Mouse (Mus musculus): ENCODE measurements around the gene Gm21671. TPM values are rescaled to one million over a fixed set of nuclear protein-coding genes. Genes with fewer than 3 reads are reported as not detected.
A peak's percentile ranks its signal among the peaks of the same experiment; 100 is the strongest.
"Not testable (repeated sequence)": the region's sequence is repeated elsewhere in the genome, so short reads cannot be mapped to it uniquely, and the experiment has no call there.

Gm21671 gene
- 0.11 TPM in 1 of 2 replicates, not detected in the other for polyA plus RNA-seq (2014; fragmentation: Nextera tagmentation; extraction: Ambion mirVana)

DNA sequence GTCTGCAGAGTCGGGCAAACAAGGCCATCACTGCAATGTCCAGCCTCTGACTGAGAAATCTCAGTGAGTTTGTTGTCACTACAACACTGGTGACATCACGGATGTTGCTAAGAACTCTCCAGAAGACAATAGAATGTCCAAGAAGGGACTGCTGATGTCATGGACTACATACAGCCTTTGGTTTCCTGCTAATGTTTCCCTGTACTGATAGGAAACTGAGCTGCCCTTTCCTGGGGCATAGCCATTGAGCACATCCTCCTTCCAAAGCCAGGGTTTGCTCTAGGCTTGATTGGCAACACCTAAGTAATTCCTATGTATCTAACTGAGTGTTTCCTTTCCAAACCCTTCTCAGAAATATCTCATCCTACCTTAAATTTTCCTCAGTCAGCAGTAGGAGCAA is at the start of gene Gm21671:
Gene Gm21671 (minus strand): TSS at position 101 of the 400 bp plus-strand sequence.
- 83% methylated on average over 2 of the region's 2 CpGs for WGBS
- ATAC-seq (replicated peaks; ENCODE audit: low FRiP score, low TSS enrichment, low read depth); H3K4me1 ChIP-seq (replicated peaks; ENCODE audit: control insufficient read depth, insufficient read depth, low read length); H3K4me2 ChIP-seq (ENCODE audit: low read length); H3K9ac ChIP-seq (ENCODE audit: low read length); DNase-seq (ENCODE audit: low spot score); H3K27ac ChIP-seq (ENCODE audit: low read depth); H3K27me3 ChIP-seq (replicated peaks; ENCODE audit: control insufficient read depth, insufficient read depth, low read length); H3K36me3 ChIP-seq (ENCODE audit: control insufficient read depth, insufficient read depth, low read length); H3K4me3 ChIP-seq (ENCODE audit: low read depth, low read length); H3K9me3 ChIP-seq (ENCODE audit: control insufficient read depth, low read length): not testable (repeated sequence)

DNA sequence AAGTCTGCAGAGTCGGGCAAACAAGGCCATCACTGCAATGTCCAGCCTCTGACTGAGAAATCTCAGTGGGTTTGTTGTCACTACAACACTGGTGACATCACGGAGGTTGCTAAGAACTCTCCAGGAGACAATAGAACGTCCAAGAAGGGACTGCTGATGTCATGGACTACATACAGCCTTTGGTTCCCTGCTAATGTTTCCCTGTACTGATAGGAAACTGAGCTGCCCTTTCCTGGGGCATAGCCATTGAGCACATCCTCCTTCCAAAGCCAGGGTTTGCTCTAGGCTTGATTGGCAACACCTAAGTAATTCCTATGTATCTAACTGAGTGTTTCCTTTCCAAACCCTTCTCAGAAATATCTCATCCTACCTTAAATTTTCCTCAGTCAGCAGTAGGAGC is 34.3 kb upstream of the Gm21671 start, which contains the start of gene Gm21698:
Gene Gm21698 (minus strand): TSS at position 101 of the 400 bp plus-strand sequence.
- not testable (repeated sequence) for H3K4me1 ChIP-seq (replicated peaks; ENCODE audit: control insufficient read depth, insufficient read depth, low read length)
- WGBS = no CpG with 5 or more reads among the region's 3 CpGs

DNA sequence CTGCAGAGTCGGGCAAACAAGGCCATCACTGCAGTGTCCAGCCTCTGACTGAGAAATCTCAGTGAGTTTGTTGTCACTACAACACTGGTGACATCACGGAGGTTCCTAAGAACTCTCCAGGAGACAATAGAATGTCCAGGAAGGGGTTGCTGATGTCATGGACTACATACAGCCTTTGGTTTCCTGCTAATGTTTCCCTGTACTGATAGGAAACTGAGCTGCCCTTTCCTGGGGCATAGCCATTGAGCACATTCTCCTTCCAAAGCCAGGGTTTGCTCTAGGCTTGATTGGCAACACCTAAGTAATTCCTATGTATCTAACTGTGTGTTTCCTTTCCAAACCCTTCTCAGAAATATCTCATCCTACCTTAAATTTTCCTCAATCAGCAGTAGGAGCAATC is 18.3 kb upstream of the Gm21671 start, which contains the start of gene Gm21680:
Gene Gm21680 (minus strand): TSS at position 101 of the 400 bp plus-strand sequence.
- DNase-seq (ENCODE audit: low spot score); ATAC-seq (replicated peaks; ENCODE audit: low FRiP score, low TSS enrichment, low read depth); H3K9me3 ChIP-seq (ENCODE audit: control insufficient read depth, low read length); H3K36me3 ChIP-seq (ENCODE audit: control insufficient read depth, insufficient read depth, low read length); H3K4me2 ChIP-seq (ENCODE audit: low read length); H3K4me1 ChIP-seq (replicated peaks; ENCODE audit: control insufficient read depth, insufficient read depth, low read length); H3K4me3 ChIP-seq (ENCODE audit: low read depth, low read length); H3K27ac ChIP-seq (ENCODE audit: low read depth); H3K27me3 ChIP-seq (replicated peaks; ENCODE audit: control insufficient read depth, insufficient read depth, low read length); H3K9ac ChIP-seq (ENCODE audit: low read length): not testable (repeated sequence)
- WGBS = no CpG with 5 or more reads among the region's 2 CpGs

More for the DNA sequence above, 34.3 kb upstream of the Gm21671 start, which contains the start of gene Gm21698:
- not testable (repeated sequence) for H3K27ac ChIP-seq (ENCODE audit: low read depth); H3K36me3 ChIP-seq (ENCODE audit: control insufficient read depth, insufficient read depth, low read length); H3K4me2 ChIP-seq (ENCODE audit: low read length); H3K27me3 ChIP-seq (replicated peaks; ENCODE audit: control insufficient read depth, insufficient read depth, low read length); ATAC-seq (replicated peaks; ENCODE audit: low FRiP score, low TSS enrichment, low read depth); DNase-seq (ENCODE audit: low spot score); H3K9me3 ChIP-seq (ENCODE audit: control insufficient read depth, low read length); H3K4me3 ChIP-seq (ENCODE audit: low read depth, low read length); H3K9ac ChIP-seq (ENCODE audit: low read length)

DNA sequence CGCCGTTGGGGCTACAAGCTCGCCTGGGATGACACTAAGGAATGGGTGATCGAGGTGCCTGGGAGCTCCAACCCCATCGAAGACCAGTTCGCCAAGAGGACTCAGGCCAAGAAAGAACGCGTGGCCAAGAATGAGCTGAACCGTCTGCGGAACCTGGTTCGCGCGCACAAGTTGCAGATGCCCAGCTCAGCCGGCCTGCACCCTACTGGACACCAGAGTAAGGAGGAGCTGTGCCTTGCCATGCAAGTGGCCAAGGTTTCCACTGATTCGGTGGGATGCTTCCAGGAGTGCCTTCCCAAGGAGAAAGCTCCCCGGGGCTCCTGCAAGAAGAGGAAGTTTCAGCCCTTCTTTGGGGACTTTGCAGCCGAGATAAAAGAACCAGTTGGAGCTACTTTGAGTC is 2.8 kb upstream of the Gm21671 start:
- 39% methylated on average over 16 of the region's 17 CpGs for WGBS
- not testable (repeated sequence) for ATAC-seq (replicated peaks; ENCODE audit: low FRiP score, low TSS enrichment, low read depth); H3K4me3 ChIP-seq (ENCODE audit: low read depth, low read length); H3K9ac ChIP-seq (ENCODE audit: low read length); H3K9me3 ChIP-seq (ENCODE audit: control insufficient read depth, low read length); H3K4me1 ChIP-seq (replicated peaks; ENCODE audit: control insufficient read depth, insufficient read depth, low read length); H3K36me3 ChIP-seq (ENCODE audit: control insufficient read depth, insufficient read depth, low read length); H3K27ac ChIP-seq (ENCODE audit: low read depth); H3K27me3 ChIP-seq (replicated peaks; ENCODE audit: control insufficient read depth, insufficient read depth, low read length)
- peak overlapping the region; percentile 30 for H3K4me2 ChIP-seq (ENCODE audit: low read length)
- DNase-seq (ENCODE audit: low spot score) = peak; percentile 53

DNA sequence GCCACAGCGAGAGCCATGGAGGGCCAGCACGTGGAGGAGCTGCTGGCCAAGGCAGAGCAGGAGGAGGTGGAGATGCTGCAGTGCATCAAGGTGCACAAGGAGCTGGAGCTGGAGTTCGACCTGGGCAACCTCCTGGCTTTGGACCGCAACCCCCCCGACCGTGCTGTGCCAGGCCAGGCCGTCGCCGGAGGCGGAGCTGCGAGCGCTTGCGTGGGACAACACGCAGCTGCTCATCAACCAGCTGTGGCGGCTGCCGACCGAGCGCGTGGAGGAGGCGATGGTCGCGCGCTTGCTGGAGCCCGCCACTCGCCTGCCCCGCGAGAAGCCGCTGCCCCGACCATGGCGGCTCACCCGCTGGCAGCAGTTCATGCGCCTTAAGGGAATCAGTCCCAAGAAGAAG is 2.4 kb upstream of the Gm21671 start:
- H3K9ac ChIP-seq (ENCODE audit: low read length); H3K4me1 ChIP-seq (replicated peaks; ENCODE audit: control insufficient read depth, insufficient read depth, low read length); H3K36me3 ChIP-seq (ENCODE audit: control insufficient read depth, insufficient read depth, low read length); H3K27me3 ChIP-seq (replicated peaks; ENCODE audit: control insufficient read depth, insufficient read depth, low read length); H3K9me3 ChIP-seq (ENCODE audit: control insufficient read depth, low read length); H3K27ac ChIP-seq (ENCODE audit: low read depth): not testable (repeated sequence)
- peak; percentile 51 for DNase-seq (ENCODE audit: low spot score)
- peak; percentile 40; the same call in 1 of the 2 replicates for ATAC-seq (replicated peaks; ENCODE audit: low FRiP score, low TSS enrichment, low read depth)
- Histone ChIP-seq H3K4me2 (ENCODE audit: low read length) (peak overlapping the region; percentile 30), H3K4me3 (ENCODE audit: low read depth, low read length) (0 out of 2 replicates have a peak overlapping the region, but pooled peaks have one; percentile 11)
- WGBS = 22% methylated on average over 30 of the region's 32 CpGs

DNA sequence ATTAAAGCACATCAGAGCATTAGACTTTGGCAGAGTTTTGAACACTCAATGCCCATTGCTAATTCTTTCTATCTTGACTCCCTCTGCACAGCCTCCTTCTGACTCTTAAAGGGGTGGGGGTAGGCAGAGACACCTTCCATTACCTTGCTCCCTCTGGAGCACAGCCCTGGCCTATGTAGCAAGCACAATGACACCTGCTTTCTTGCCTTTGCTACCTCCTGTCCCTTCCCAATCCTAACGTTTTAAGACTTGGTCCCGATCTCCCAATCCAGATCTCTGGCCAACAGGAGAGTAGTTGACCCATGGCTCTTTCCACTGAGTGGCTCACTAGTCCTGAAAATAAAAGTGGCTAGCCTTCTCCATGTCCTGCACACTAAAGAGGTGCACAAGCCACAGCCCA is 8.8 kb downstream of the Gm21671 start:
- H3K9me3 ChIP-seq (ENCODE audit: control insufficient read depth, low read length); DNase-seq (ENCODE audit: low spot score); H3K4me2 ChIP-seq (ENCODE audit: low read length); H3K27ac ChIP-seq (ENCODE audit: low read depth); ATAC-seq (replicated peaks; ENCODE audit: low FRiP score, low TSS enrichment, low read depth); H3K36me3 ChIP-seq (ENCODE audit: control insufficient read depth, insufficient read depth, low read length); H3K27me3 ChIP-seq (replicated peaks; ENCODE audit: control insufficient read depth, insufficient read depth, low read length); H3K4me1 ChIP-seq (replicated peaks; ENCODE audit: control insufficient read depth, insufficient read depth, low read length); H3K4me3 ChIP-seq (ENCODE audit: low read depth, low read length); H3K9ac ChIP-seq (ENCODE audit: low read length): not testable (repeated sequence)
- WGBS = 85% methylated on average over 2 of the region's 2 CpGs

DNA sequence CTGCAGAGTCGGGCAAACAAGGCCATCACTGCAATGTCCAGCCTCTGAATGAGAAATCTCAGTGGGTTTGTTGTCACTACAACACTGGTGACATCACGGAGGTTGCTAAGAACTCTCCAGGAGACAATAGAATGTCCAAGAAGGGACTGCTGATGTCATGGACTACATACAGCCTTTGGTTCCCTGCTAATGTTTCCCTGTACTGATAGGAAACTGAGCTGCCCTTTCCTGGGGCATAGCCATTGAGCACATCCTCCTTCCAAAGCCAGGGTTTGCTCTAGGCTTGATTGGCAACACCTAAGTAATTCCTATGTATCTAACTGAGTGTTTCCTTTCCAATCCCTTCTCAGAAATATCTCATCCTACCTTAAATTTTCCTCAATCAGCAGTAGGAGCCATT is 11.9 kb downstream of the Gm21671 start, which contains the start of gene Gm21663:
Gene Gm21663 (minus strand): TSS at position 101 of the 400 bp plus-strand sequence.
- 60% methylated on average over 2 of the region's 2 CpGs for WGBS
- not testable (repeated sequence) for H3K36me3 ChIP-seq (ENCODE audit: control insufficient read depth, insufficient read depth, low read length); H3K9ac ChIP-seq (ENCODE audit: low read length); ATAC-seq (replicated peaks; ENCODE audit: low FRiP score, low TSS enrichment, low read depth); H3K4me1 ChIP-seq (replicated peaks; ENCODE audit: control insufficient read depth, insufficient read depth, low read length); H3K4me3 ChIP-seq (ENCODE audit: low read depth, low read length); H3K27me3 ChIP-seq (replicated peaks; ENCODE audit: control insufficient read depth, insufficient read depth, low read length); H3K9me3 ChIP-seq (ENCODE audit: control insufficient read depth, low read length); DNase-seq (ENCODE audit: low spot score); H3K4me2 ChIP-seq (ENCODE audit: low read length); H3K27ac ChIP-seq (ENCODE audit: low read depth)

Other genes starting within 250 kb of the Gm21671 start
- 6.7 and 9.4 TPM in 2 replicates for gene Xrcc2, start 248.6 kb downstream of the Gm21671 start, polyA plus RNA-seq (2014; fragmentation: Nextera tagmentation; extraction: Ambion mirVana)
- gene Actr3b, start 194.4 kb downstream of the Gm21671 start, polyA plus RNA-seq (2014; fragmentation: Nextera tagmentation; extraction: Ambion mirVana) = 3.5 and 3.6 TPM in 2 replicates
- 0.05 TPM in 1 of 2 replicates, not detected in the other for gene Gm21663, start 12.0 kb downstream of the Gm21671 start, polyA plus RNA-seq (2014; fragmentation: Nextera tagmentation; extraction: Ambion mirVana)
- gene Gm21680, start 18.2 kb upstream of the Gm21671 start, polyA plus RNA-seq (2014; fragmentation: Nextera tagmentation; extraction: Ambion mirVana) = not detected in 2 replicates
- 0.39 TPM in 1 of 2 replicates, not detected in the other for gene Gm21698, start 34.2 kb upstream of the Gm21671 start, polyA plus RNA-seq (2014; fragmentation: Nextera tagmentation; extraction: Ambion mirVana)
- not detected in 2 replicates for gene Gm1979, start 50.4 kb upstream of the Gm21671 start, polyA plus RNA-seq (2014; fragmentation: Nextera tagmentation; extraction: Ambion mirVana)
- gene Gm5862, start 68.5 kb upstream of the Gm21671 start, polyA plus RNA-seq (2014; fragmentation: Nextera tagmentation; extraction: Ambion mirVana) = not detected in 2 replicates
- gene Speer4a, start 85.1 kb upstream of the Gm21671 start, polyA plus RNA-seq (2014; fragmentation: Nextera tagmentation; extraction: Ambion mirVana) = 0.09 and 0.20 TPM in 2 replicates
- gene Gm7347, start 104.2 kb upstream of the Gm21671 start, polyA plus RNA-seq (2014; fragmentation: Nextera tagmentation; extraction: Ambion mirVana) = 0.13 TPM in 1 of 2 replicates, not detected in the other
- 0.05 TPM in 1 of 2 replicates, not detected in the other for gene Gm10471, start 134.9 kb upstream of the Gm21671 start, polyA plus RNA-seq (2014; fragmentation: Nextera tagmentation; extraction: Ambion mirVana)
- gene 5031410I06Rik, start 150.9 kb upstream of the Gm21671 start, polyA plus RNA-seq (2014; fragmentation: Nextera tagmentation; extraction: Ambion mirVana) = not detected in 2 replicates
- gene Gm10220, start 167.0 kb upstream of the Gm21671 start, polyA plus RNA-seq (2014; fragmentation: Nextera tagmentation; extraction: Ambion mirVana) = not detected in 2 replicates

All from intestine, embryonic 14.5 days (tissue).